Mouse (Mus musculus) G1E-ER4 (cell line): ENCODE data around the gene Ltbp3. TPM values are rescaled to one million over a fixed set of nuclear protein-coding genes. Genes with fewer than 3 reads are reported as not detected.

Experiments used
- GATA1 ChIP-seq: IDR thresholded peaks from one replicate; pipeline ENCODE4 v1.8.0; 2012; ENCODE audit warnings: low read length, inconsistent platforms
- polyA plus RNA-seq: library from polyadenylated mRNA; stranded (reverse); fragments of >175 nt; gene quantifications from 2 replicates; pipeline ENCODE4 v1.2.3, GENCODE M21; 2012

The Ltbp3 gene
- polyA plus RNA-seq, 1 experiment = not detected

- TF ChIP-seq GATA1 = no peak
Observed at GRCm38 (mm10) chr19:5731264-5731978, 9.3 kb upstream of the Ltbp3 start.

DNA sequence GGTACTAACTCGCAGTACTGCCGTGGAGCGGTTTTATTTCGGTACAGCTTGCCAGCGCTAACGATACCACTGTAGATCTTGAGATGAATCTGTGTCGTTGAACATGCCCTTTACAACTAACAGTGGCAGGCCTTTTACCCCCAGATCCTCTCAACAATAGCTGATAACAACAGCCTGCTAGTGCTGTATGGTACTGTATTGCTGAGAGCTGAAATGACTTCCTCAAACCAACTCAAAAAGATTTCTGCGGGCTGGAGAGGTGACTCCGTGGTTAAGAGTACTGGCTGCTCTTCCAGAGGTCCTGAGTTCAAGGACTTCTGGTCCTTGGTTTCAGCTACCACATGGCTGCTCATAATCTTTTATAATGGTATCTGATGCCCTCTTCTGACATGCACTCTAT is 6.4 kb upstream of the Ltbp3 start:
- TF ChIP-seq GATA1 = no peak

DNA sequence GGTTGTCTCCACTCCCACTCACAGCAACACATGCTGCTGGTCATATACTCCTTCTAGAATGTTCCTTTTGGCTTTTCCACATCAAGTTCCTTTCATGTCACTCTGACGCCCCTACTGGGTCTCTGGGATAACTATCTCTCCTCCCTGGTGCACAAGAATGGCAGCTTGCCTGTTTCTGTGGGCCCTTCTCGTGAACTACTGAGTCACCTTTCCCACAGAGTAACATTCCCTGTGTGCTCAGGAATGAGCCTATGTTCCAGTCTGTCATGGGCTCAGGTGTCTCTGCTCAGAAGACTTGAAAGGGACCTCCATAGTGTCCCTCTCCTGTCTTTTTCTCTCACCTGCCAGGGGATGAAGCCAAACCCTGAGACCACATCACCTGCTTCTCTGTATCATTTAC is 1.3 kb upstream of the Ltbp3 start:
- no peak for TF ChIP-seq GATA1

DNA sequence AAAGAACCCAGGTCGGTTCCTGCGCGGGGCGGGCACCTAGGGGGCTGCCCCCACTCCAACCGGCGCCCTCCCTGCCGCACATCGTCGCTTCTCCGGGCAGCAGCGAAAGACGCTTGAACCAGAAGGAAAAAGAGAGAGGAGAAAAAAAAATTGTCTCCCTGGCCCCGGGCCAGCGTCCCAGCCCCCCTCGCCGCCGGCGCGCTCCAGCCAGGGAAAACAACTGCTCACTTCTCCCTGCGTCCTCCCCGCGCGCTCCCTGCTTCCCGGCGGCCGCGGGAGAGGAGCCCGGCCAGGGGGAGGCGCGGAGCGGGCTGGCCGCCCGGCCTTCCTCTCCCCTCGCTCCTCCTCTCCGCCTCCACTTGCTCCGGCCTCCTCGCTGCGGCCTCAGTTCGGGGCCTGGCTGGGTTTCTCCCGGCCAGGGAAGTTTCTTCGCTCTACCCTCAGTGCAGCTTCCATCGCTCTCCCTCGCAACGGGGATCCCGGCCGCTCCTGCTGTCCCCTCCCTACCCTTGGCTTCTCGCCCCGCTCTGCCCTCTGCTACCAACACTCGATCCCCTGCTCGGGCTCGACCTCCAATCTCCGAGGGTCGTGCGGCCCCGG is 1.0 kb downstream of the Ltbp3 start:
- TF ChIP-seq GATA1 = no peak

DNA sequence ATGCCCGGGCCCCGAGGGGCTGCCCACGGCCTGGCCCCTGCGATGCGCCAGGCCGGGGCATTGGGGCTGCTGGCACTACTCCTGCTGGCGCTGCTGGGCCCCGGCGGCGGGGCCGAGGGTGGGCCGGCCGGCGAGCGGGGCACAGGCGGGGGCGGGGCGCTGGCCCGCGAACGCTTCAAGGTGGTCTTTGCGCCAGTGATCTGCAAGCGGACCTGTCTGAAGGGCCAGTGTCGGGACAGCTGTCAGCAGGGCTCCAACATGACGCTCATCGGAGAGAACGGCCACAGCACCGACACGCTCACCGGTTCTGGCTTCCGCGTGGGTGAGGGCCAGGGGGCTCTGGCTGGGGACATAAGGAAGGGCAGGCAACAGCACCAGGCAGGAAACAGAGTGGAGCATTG is 1.5 kb downstream of the Ltbp3 start:
- no peak for TF ChIP-seq GATA1

GRCm38 (mm10) chr19:5743576-5743975 is 2.9 kb downstream of the Ltbp3 start:
- TF ChIP-seq GATA1 = no peak

- TF ChIP-seq GATA1 = no peak
Observed at GRCm38 (mm10) chr19:5745756-5746710, 5.3 kb downstream of the Ltbp3 start.

- TF ChIP-seq GATA1 = no peak
Observed at GRCm38 (mm10) chr19:5746907-5747363, 6.2 kb downstream of the Ltbp3 start.

DNA sequence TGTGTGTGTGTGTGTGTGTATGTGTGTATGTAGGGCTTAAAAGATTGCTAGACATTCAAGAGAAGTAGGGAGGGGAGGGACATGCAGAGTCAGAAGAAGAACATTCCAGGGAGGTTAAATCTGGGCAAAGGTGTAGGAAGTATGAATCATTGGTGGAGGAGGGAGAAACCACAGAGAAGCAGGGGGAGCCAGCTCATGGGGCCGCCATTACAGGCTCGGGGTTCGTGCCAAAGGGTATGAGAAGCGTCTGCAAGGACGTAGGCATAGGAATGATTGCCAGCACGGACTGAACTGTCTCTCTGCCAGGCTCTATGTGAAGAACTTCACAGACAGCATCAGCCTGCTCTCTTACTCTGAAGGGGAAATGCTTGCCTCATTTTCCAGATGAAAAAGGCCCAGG is 8.8 kb downstream of the Ltbp3 start:
- no peak for TF ChIP-seq GATA1

- no peak for TF ChIP-seq GATA1
Observed at GRCm38 (mm10) chr19:5750951-5751350, 10.2 kb downstream of the Ltbp3 start.

GRCm38 (mm10) chr19:5751742-5752141 is 11.0 kb downstream of the Ltbp3 start:
- TF ChIP-seq GATA1 = no peak

DNA sequence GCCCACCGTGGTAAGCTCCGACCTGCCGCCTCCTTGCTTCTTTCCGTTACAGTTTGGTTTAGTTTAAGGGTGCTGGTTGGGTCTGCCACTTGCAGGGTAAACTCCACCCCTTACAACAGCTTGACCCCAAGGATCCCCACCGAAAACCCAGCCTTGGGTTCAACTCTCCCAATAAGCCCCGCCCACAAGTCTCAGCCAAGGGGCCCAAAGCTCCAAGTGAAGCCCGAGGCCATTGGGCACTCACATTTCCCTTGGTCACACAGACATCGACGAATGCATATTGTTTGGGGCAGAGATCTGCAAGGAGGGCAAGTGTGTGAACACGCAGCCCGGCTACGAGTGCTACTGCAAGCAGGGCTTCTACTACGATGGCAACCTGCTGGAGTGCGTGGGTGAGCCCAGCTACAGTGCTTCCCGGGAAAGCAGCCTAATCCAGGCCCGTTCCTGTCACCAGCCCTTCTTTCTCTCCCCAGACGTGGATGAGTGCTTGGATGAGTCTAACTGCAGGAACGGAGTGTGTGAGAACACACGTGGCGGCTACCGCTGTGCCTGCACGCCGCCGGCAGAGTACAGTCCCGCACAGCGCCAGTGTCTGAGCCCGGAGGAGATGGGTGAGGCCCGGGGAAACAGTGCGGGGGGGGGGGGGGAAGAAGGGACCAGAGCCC is 15.7 kb downstream of the Ltbp3 start:
- no peak for TF ChIP-seq GATA1

- TF ChIP-seq GATA1 = no peak
Observed at GRCm38 (mm10) chr19:5756991-5757636, 16.4 kb downstream of the Ltbp3 start.

GRCm38 (mm10) chr19:5758878-5759403 is 18.2 kb downstream of the Ltbp3 start:
- TF ChIP-seq GATA1 = no peak

- TF ChIP-seq GATA1 = no peak
Observed at GRCm38 (mm10) chr19:5763163-5763562, 22.5 kb downstream of the Ltbp3 start.
